Mouse (Mus musculus): ENCODE data around the gene Med29. TPM values are rescaled to one million over a fixed set of nuclear protein-coding genes. Genes with fewer than 3 reads are reported as not detected.

The Med29 gene
- polyA plus RNA-seq, 1 experiment from 2014 or later = 46.8 TPM

DNA sequence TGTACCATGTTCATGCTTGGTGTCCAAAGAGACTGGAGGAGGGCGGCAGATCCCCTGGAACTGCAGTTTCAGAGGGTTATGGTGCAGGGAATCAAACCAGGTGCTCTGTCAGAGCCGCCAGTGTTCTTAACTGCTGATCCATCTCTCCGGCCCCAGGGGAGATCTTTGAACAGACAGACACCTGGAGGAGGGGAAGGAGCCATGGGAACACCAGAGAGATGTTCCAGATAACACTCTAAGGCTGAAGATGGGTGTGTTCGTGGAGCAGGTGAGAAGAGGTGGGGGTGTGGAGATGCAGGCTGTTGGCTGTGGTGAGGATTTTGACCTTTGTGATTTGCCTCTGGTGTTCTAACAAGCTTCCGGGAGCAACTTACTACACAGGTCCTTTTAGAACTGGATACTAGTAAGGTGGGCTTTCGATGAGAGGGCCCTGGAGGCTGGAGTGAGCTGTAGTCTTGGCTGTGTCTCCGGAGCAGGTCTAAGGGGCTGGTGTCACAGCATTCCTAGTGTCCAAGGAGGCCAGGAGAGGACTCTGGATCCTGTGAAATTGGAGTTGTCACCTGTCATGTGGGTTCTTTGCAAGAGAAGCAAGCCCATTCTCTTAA, 18.5 kb downstream of the Med29 start:
- Histone ChIP-seq H3K9ac (ENCODE audit: low read length) (peak overlapping the region; percentile 15; the same call in 1 of the 2 replicates), H3K4me3 (ENCODE audit: low read length) (no peak overlapping the region), H3K4me1 (replicated peaks; ENCODE audit: control insufficient read depth, insufficient read depth, low read length) (peaks cover 34% of the 10 kb centered on the region), H3K27me3 (ENCODE audit: control insufficient read depth, insufficient read depth, low read depth, low read length) (no peaks in the 10 kb centered on the region), H3K27ac (ENCODE audit: low read length) (peak overlapping the region; percentile 98), H3K9me3 (ENCODE audit: control insufficient read depth, low read length) (no peaks in the 10 kb centered on the region), H3K36me3 (ENCODE audit: control insufficient read depth, insufficient read depth, low read length) (peaks cover 6% of the 10 kb centered on the region), H3K4me2 (ENCODE audit: low read depth, low read length) (no peak overlapping the region)
- no peak for ATAC-seq (ENCODE audit: low read depth)
- WGBS = 74% methylated on average over 7 of the region's 7 CpGs

GRCm38 (mm10) chr7:28373131-28373581, 19.4 kb downstream of the Med29 start:
- Histone ChIP-seq H3K27me3 (ENCODE audit: control insufficient read depth, insufficient read depth, low read depth, low read length) (no peaks in the 10 kb centered on the region), H3K27ac (ENCODE audit: low read length) (peak overlapping the region; percentile 96), H3K9me3 (ENCODE audit: control insufficient read depth, low read length) (no peaks in the 10 kb centered on the region), H3K9ac (ENCODE audit: low read length) (peak overlapping the region; percentile 61), H3K4me1 (replicated peaks; ENCODE audit: control insufficient read depth, insufficient read depth, low read length) (peaks cover 33% of the 10 kb centered on the region), H3K4me2 (ENCODE audit: low read depth, low read length) (peak overlapping the region; percentile 66), H3K4me3 (ENCODE audit: low read length) (peak overlapping the region; percentile 81), H3K36me3 (ENCODE audit: control insufficient read depth, insufficient read depth, low read length) (peaks cover 10% of the 10 kb centered on the region)
- WGBS = 0% methylated on average over 9 of the region's 9 CpGs
- ATAC-seq (ENCODE audit: low read depth) = peak; percentile 1

GRCm38 (mm10) chr7:28372251-28373108, 20.0 kb downstream of the Med29 start, which contains the start of gene Plekhg2:
Plekhg2 (minus strand) TSS chr7:28372599.
- Histone ChIP-seq H3K9ac (ENCODE audit: low read length) (peak within 1 kb of the TSS; percentile 91), H3K27ac (ENCODE audit: low read length) (peak within 1 kb of the TSS; percentile 96), H3K4me2 (ENCODE audit: low read depth, low read length) (peak within 1 kb of the TSS; percentile 91), H3K27me3 (ENCODE audit: control insufficient read depth, insufficient read depth, low read depth, low read length) (no peaks in the 10 kb centered on the region), H3K4me1 (replicated peaks; ENCODE audit: control insufficient read depth, insufficient read depth, low read length) (peaks cover 27% of the 10 kb centered on the region), H3K9me3 (ENCODE audit: control insufficient read depth, low read length) (no peaks in the 10 kb centered on the region), H3K36me3 (ENCODE audit: control insufficient read depth, insufficient read depth, low read length) (peaks cover 15% of the 10 kb centered on the region), H3K4me3 (ENCODE audit: low read length) (peak within 1 kb of the TSS; percentile 81)
- WGBS = under 1% methylated on average over 66 of the region's 66 CpGs
- ATAC-seq (ENCODE audit: low read depth) = peak; percentile 87

DNA sequence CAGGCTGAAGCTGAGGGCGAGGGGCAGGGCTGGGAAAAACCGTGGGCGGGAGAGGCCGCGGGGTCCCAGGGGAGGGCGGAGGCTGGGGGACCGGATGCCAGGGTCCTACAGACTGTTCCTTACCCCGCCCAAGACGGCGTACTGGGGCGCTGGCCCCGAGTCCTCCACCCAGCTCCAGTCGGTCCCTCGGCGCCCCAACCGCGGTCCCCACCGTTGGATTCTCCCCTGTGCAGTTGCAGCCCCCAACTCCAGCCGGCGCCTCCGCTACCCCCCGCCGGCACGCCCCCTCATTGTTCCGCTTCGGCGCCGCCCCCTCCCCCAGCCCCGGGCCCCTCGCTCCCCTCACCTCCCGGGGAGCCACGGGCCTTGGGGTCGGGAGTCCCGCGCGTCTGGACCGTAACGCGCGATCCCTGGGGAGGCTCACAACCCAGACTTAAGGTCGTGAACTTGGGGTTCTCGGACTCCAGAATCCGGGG, 21.0 kb downstream of the Med29 start:
- under 1% methylated on average over 38 of the region's 43 CpGs for WGBS
- peak; percentile 8 for ATAC-seq (ENCODE audit: low read depth)

GRCm38 (mm10) chr7:28370977-28371513, 21.5 kb downstream of the Med29 start:
- peak overlapping the region; percentile 91 for H3K4me2 ChIP-seq (ENCODE audit: low read depth, low read length)
- H3K9me3 ChIP-seq (ENCODE audit: control insufficient read depth, low read length) = no peaks in the 10 kb centered on the region
- peaks cover 18% of the 10 kb centered on the region for H3K4me1 ChIP-seq (replicated peaks; ENCODE audit: control insufficient read depth, insufficient read depth, low read length)
- WGBS = 3% methylated on average over 11 of the region's 11 CpGs
- peak overlapping the region; percentile 91 for H3K9ac ChIP-seq (ENCODE audit: low read length)
- no peaks in the 10 kb centered on the region for H3K27me3 ChIP-seq (ENCODE audit: control insufficient read depth, insufficient read depth, low read depth, low read length)
- H3K36me3 ChIP-seq (ENCODE audit: control insufficient read depth, insufficient read depth, low read length) = peaks cover 26% of the 10 kb centered on the region
- no peak for ATAC-seq (ENCODE audit: low read depth)
- peak overlapping the region; percentile 81 for H3K4me3 ChIP-seq (ENCODE audit: low read length)
- H3K27ac ChIP-seq (ENCODE audit: low read length) = peak overlapping the region; percentile 96

More for the DNA sequence above, 21.0 kb downstream of the Med29 start:
- Histone ChIP-seq H3K27me3 (ENCODE audit: control insufficient read depth, insufficient read depth, low read depth, low read length) (no peaks in the 10 kb centered on the region), H3K4me1 (replicated peaks; ENCODE audit: control insufficient read depth, insufficient read depth, low read length) (peaks cover 19% of the 10 kb centered on the region), H3K4me2 (ENCODE audit: low read depth, low read length) (peak overlapping the region; percentile 91), H3K9ac (ENCODE audit: low read length) (peak overlapping the region; percentile 91), H3K9me3 (ENCODE audit: control insufficient read depth, low read length) (no peaks in the 10 kb centered on the region), H3K4me3 (ENCODE audit: low read length) (peak overlapping the region; percentile 81), H3K36me3 (ENCODE audit: control insufficient read depth, insufficient read depth, low read length) (peaks cover 24% of the 10 kb centered on the region), H3K27ac (ENCODE audit: low read length) (peak overlapping the region; percentile 96)

DNA sequence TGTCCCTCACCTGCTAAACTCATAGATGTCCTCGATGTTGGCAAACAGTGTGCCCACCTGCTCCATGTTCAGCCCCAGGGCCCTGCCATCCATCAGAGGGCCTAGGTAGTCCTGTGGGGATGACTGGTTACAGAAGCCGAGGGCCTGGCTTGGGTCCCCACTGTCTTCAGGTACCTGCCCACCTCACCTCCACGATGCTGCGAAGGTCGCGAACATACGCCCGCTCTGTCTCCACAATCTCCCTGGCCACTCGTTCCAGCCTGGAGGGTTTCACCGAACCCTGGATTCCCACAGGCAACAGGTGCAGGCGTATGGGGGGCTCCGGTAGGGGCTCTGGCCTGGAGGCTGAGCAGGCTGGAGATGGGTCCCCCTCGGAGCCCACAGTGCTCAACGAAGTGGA, 22.5 kb downstream of the Med29 start:
- H3K4me3 ChIP-seq (ENCODE audit: low read length) = peak overlapping the region; percentile 81
- H3K4me1 ChIP-seq (replicated peaks; ENCODE audit: control insufficient read depth, insufficient read depth, low read length) = peaks cover 18% of the 10 kb centered on the region
- peak overlapping the region; percentile 91; the same call in 1 of the 2 replicates for H3K9ac ChIP-seq (ENCODE audit: low read length)
- 88% methylated on average over 14 of the region's 14 CpGs for WGBS
- ATAC-seq (ENCODE audit: low read depth) = no peak
- H3K27me3 ChIP-seq (ENCODE audit: control insufficient read depth, insufficient read depth, low read depth, low read length) = no peaks in the 10 kb centered on the region
- no peak overlapping the region for H3K27ac ChIP-seq (ENCODE audit: low read length)
- peak overlapping the region; percentile 91 for H3K4me2 ChIP-seq (ENCODE audit: low read depth, low read length)
- H3K9me3 ChIP-seq (ENCODE audit: control insufficient read depth, low read length) = no peaks in the 10 kb centered on the region
- peaks cover 32% of the 10 kb centered on the region for H3K36me3 ChIP-seq (ENCODE audit: control insufficient read depth, insufficient read depth, low read length)

GRCm38 (mm10) chr7:28368276-28368920, 24.1 kb downstream of the Med29 start:
- 91% methylated on average over 16 of the region's 16 CpGs for WGBS
- H3K4me1 ChIP-seq (replicated peaks; ENCODE audit: control insufficient read depth, insufficient read depth, low read length) = peaks cover 16% of the 10 kb centered on the region
- no peak overlapping the region for H3K4me3 ChIP-seq (ENCODE audit: low read length)
- H3K27ac ChIP-seq (ENCODE audit: low read length) = no peak overlapping the region
- no peaks in the 10 kb centered on the region for H3K9me3 ChIP-seq (ENCODE audit: control insufficient read depth, low read length)
- no peaks in the 10 kb centered on the region for H3K27me3 ChIP-seq (ENCODE audit: control insufficient read depth, insufficient read depth, low read depth, low read length)
- no peak for ATAC-seq (ENCODE audit: low read depth)
- H3K9ac ChIP-seq (ENCODE audit: low read length) = peak overlapping the region; percentile 24; the same call in 1 of the 2 replicates
- peaks cover 46% of the 10 kb centered on the region for H3K36me3 ChIP-seq (ENCODE audit: control insufficient read depth, insufficient read depth, low read length)
- no peak overlapping the region for H3K4me2 ChIP-seq (ENCODE audit: low read depth, low read length)

- 90% methylated on average over 16 of the region's 16 CpGs for WGBS
- peak overlapping the region; percentile 24; the same call in 1 of the 2 replicates for H3K9ac ChIP-seq (ENCODE audit: low read length)
- H3K4me3 ChIP-seq (ENCODE audit: low read length) = no peak overlapping the region
- peaks cover 49% of the 10 kb centered on the region for H3K36me3 ChIP-seq (ENCODE audit: control insufficient read depth, insufficient read depth, low read length)
- H3K27ac ChIP-seq (ENCODE audit: low read length) = no peak overlapping the region
- H3K4me2 ChIP-seq (ENCODE audit: low read depth, low read length) = no peak overlapping the region
- no peak for ATAC-seq (ENCODE audit: low read depth)
- H3K9me3 ChIP-seq (ENCODE audit: control insufficient read depth, low read length) = no peaks in the 10 kb centered on the region
- peaks cover 16% of the 10 kb centered on the region for H3K4me1 ChIP-seq (replicated peaks; ENCODE audit: control insufficient read depth, insufficient read depth, low read length)
- no peaks in the 10 kb centered on the region for H3K27me3 ChIP-seq (ENCODE audit: control insufficient read depth, insufficient read depth, low read depth, low read length)
These were observed 24.7 kb downstream of the Med29 start for GRCm38 (mm10) chr7:28367663-28368275.

Measured in lung, embryonic 16.5 days (tissue).